Mouse (Mus musculus) embryo, embryonic 11.5 days (tissue): ENCODE data around the gene Rnf31.

ENCODE experiments used
- DNase-seq: peaks from one replicate; pipeline ENCODE4 v3.0.0-alpha.2; 2012; ENCODE audit warnings: low read depth, low spot score

The Rnf31 gene

GRCm38 (mm10) chr14:55644261-55644888, 52.9 kb downstream of the Rnf31 start:
- no peak for DNase-seq

- DNase-seq: no peak
Observed at GRCm38 (mm10) chr14:55649884-55650283, 58.4 kb downstream of the Rnf31 start, which contains the start of gene Tssk4. Gene Tssk4, plus strand, starts transcription at chr14:55650184.

GRCm38 (mm10) chr14:55651528-55651927, 60.0 kb downstream of the Rnf31 start:
- no peak for DNase-seq
